Mouse (Mus musculus): Measurements from ENCODE around the gene Tbrg1. TPM values are rescaled to one million over a fixed set of nuclear protein-coding genes. Genes with fewer than 3 reads are reported as not detected.
A peak's percentile ranks its signal among the peaks of the same experiment; 100 is the strongest.

The Tbrg1 gene
- total and polyA plus RNA-seq, 3 experiments, result 127 to 159 TPM; not detected in 1

- Histone ChIP-seq H3K4me1 (ENCODE audit: control insufficient read depth in 1 of 2, insufficient read depth in 2 of 2, low read length in 2 of 2) (peaks cover 24 to 40% of the 10 kb centered on the region in 2 experiments), H3K36me3 (ENCODE audit: control insufficient read depth in 1 of 2, insufficient read depth in 2 of 2, low read length in 2 of 2) (peaks cover 0 to 36% of the 10 kb centered on the region in 2 experiments; a peak in 2 of 4 replicates), H3K27ac (ENCODE audit: control insufficient read depth, low read depth, low read length) (no peak overlapping the region), H3K9me3 (replicated peaks; ENCODE audit: insufficient read depth, low read length) (no peaks in the 10 kb centered on the region), H3K4me3 (ENCODE audit: control insufficient read depth in 1 of 2, insufficient read depth in 1 of 2, low read depth in 2 of 2, low read length in 2 of 2) (no peak overlapping the region), H3K79me2 (ENCODE audit: control insufficient read depth, insufficient read depth, low read length, poor library complexity) (no peaks in the 10 kb centered on the region), H3K9ac (ENCODE audit: control insufficient read depth, low read depth, low read length, poor library complexity, severe bottlenecking) (no peak overlapping the region), H3K27me3 (ENCODE audit: control insufficient read depth in 1 of 2, insufficient read depth in 2 of 2, low read length in 2 of 2) (no peaks in the 10 kb centered on the region)
- no peak for DNase-seq (ENCODE audit: low read depth, low spot score)
- peak; percentile 56 for TF ChIP-seq GATA1 (IDR thresholded peaks at IDR 0.05; ENCODE audit: low read depth, low read length)
- no peak for TF ChIP-seq TBP (IDR thresholded peaks at IDR 0.05; ENCODE audit: low read depth, low read length)
- TF ChIP-seq TCF12 (IDR thresholded peaks at IDR 0.05; ENCODE audit: low read depth, low read length), result peak; percentile 33; the same call in 1 of the 2 replicates
- TF ChIP-seq RCOR1 (IDR thresholded peaks at IDR 0.05; ENCODE audit: low read depth, low read length), result 0 out of 2 replicates have a peak, but pooled peaks have one; percentile 27
- TF ChIP-seq NRF1 (IDR thresholded peaks at IDR 0.05; ENCODE audit: insufficient read depth, low read depth, low read length, poor library complexity, severe bottlenecking), result no peak
- no peak for TF ChIP-seq USF1 (IDR thresholded peaks at IDR 0.05; ENCODE audit: low read depth, low read length)
- TF ChIP-seq MAZ (IDR thresholded peaks at IDR 0.05; ENCODE audit: low read depth, low read length), result no peak
- TF ChIP-seq MYB (IDR thresholded peaks at IDR 0.05; ENCODE audit: low read depth, low read length), result no peak
- no peak for TF ChIP-seq HCFC1 (IDR thresholded peaks at IDR 0.05; ENCODE audit: low read depth, low read length)
- TF ChIP-seq UBTF (IDR thresholded peaks at IDR 0.05; ENCODE audit: borderline replicate concordance, insufficient read depth, low read depth, low read length), result no peak
- no peak for TF ChIP-seq KAT2A (conservative IDR thresholded peaks at IDR 0.05; ENCODE audit: low read depth, low read length)
- TF ChIP-seq MAFK (IDR thresholded peaks at IDR 0.05; ENCODE audit: borderline replicate concordance, low read depth, low read length), result no peak
- no peak for TF ChIP-seq RAD21 (IDR thresholded peaks at IDR 0.05; ENCODE audit: low read depth, low read length)
- TF ChIP-seq MEF2A (IDR thresholded peaks at IDR 0.05; ENCODE audit: extremely low read depth, insufficient replicate concordance, low read depth, low read length, poor library complexity, severe bottlenecking), result no peak
- no peak for TF ChIP-seq POLR2AphosphoS2 (IDR thresholded peaks at IDR 0.05; ENCODE audit: low read length)
- TF ChIP-seq ZNF384 (IDR thresholded peaks at IDR 0.05; ENCODE audit: low read depth, low read length), result no peak
- TF ChIP-seq ELF1 (IDR thresholded peaks at IDR 0.05; ENCODE audit: low read depth, low read length), result no peak
- TF ChIP-seq MXI1 (IDR thresholded peaks at IDR 0.05; ENCODE audit: low read depth, low read length), result no peak
- TF ChIP-seq ZC3H11A (IDR thresholded peaks at IDR 0.05; ENCODE audit: low read depth, low read length), result no peak
- no peak for TF ChIP-seq CTCF (IDR thresholded peaks at IDR 0.05 in 2 of 3, conservative IDR thresholded peaks at IDR 0.05 in 1 of 3; ENCODE audit: control insufficient read depth in 1 of 3, insufficient read depth in 1 of 3, low read depth in 2 of 3, low read length in 3 of 3, poor library complexity in 1 of 3, severe bottlenecking in 1 of 3)
- TF ChIP-seq SIN3A (IDR thresholded peaks at IDR 0.05; ENCODE audit: low read length), result no peak
- no peak for TF ChIP-seq POLR2AphosphoS5 (IDR thresholded peaks at IDR 0.05; ENCODE audit: borderline replicate concordance, low read depth, low read length)
- TF ChIP-seq EP300 (IDR thresholded peaks at IDR 0.05; ENCODE audit: low read depth in 1 of 2, low read length in 2 of 2), result peak in 1 of 2 experiments; percentile 18; a peak in 1 of 4 replicates
- no peak for TF ChIP-seq ZKSCAN1 (IDR thresholded peaks at IDR 0.05; ENCODE audit: low read depth, low read length)
- no peak for TF ChIP-seq POLR2A (IDR thresholded peaks at IDR 0.05; ENCODE audit: control insufficient read depth in 1 of 2, insufficient read depth in 1 of 2, low read depth in 1 of 2, low read length in 2 of 2, poor library complexity in 1 of 2)
- TF ChIP-seq SMC3 (IDR thresholded peaks at IDR 0.05; ENCODE audit: low read depth, low read length), result no peak
- TF ChIP-seq CHD2 (IDR thresholded peaks at IDR 0.05; ENCODE audit: low read length), result no peak
- TF ChIP-seq BHLHE40 (IDR thresholded peaks at IDR 0.05; ENCODE audit: borderline replicate concordance, low read depth, low read length), result no peak
- TF ChIP-seq MYC (IDR thresholded peaks at IDR 0.05; ENCODE audit: low read depth, low read length), result no peak
- no peak for TF ChIP-seq USF2 (IDR thresholded peaks at IDR 0.05; ENCODE audit: borderline replicate concordance in 1 of 2, insufficient read depth in 1 of 2, low read depth in 1 of 2, low read length in 2 of 2)
- TF ChIP-seq JUND (IDR thresholded peaks at IDR 0.05; ENCODE audit: low read depth, low read length), result peak; percentile 90
- TF ChIP-seq ZMIZ1 (IDR thresholded peaks at IDR 0.05; ENCODE audit: low read depth, low read length), result no peak
- TF ChIP-seq NELFE (IDR thresholded peaks at IDR 0.05; ENCODE audit: low read depth, low read length), result no peak
- no peak for TF ChIP-seq MAX (IDR thresholded peaks at IDR 0.05; ENCODE audit: low read length)
- no peak for TF ChIP-seq CHD1 (IDR thresholded peaks at IDR 0.05; ENCODE audit: low read depth, low read length)
- TF ChIP-seq TAL1 (IDR thresholded peaks at IDR 0.05; ENCODE audit: low read length), result no peak
- no peak for TF ChIP-seq GABPA (IDR thresholded peaks at IDR 0.05; ENCODE audit: low read depth, low read length)
- no peak for TF ChIP-seq E2F4 (IDR thresholded peaks at IDR 0.05; ENCODE audit: borderline replicate concordance, low read depth, low read length)
Measured at GRCm38 (mm10) chr9:37663210-37663609, 6.1 kb upstream of the Tbrg1 start.
